In the genomic region with DNA sequence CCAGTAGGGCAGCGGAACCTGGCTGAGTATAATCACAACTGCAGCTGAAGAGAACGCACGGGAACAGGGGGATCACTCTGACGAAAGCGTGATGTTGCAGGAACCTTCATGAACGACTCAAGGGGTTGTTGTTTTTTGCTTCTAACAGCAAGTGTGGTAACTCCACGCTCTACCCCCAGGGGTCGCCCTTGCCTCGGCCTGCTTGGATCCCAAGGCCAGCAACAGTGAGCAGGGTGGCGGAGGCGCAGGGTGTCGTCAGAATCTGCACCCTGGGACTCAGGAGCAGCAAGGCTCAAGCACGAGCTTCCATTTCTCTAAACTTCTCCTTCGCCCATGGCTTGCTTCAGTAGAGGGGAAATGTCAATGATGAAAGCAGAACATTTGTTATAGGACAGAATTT, we compare ENCODE assay signal across 8 mouse cellular contexts. TPM values are rescaled to one million over a fixed set of nuclear protein-coding genes. Genes with fewer than 3 reads are reported as not detected.
DNase-seq lines count a peak whose midpoint lies in the region; ATAC-seq and TF ChIP-seq lines count a peak whose summit lies in the region.

No protein-coding gene starts in this region.

- WGBS in lung, postnatal 0 days: 41% methylated on average over 14 of the region's 14 CpGs

- DNase-seq in CD4-positive, CD25-positive, alpha-beta regulatory T cell, adult 2 months (ENCODE audit: low read depth, low spot score): peak; percentile 91
- peak; percentile 88 for DNase-seq in adrenal gland, adult 2 months
- DNase-seq in embryo, embryonic 10.5 days (ENCODE audit: low spot score): peak; percentile 88
- peak; percentile 88 for DNase-seq in heart, adult 8-10 months (ENCODE audit: low spot score)
- peak; percentile 93 for DNase-seq in kidney, postnatal 4 days
- peak; percentile 86 for DNase-seq in lung, postnatal 0 days (ENCODE audit: low spot score)
- DNase-seq in retina, adult 2 months (ENCODE audit: low read depth, low spot score): peak; percentile 32
- DNase-seq in thymus, postnatal 4 days: peak; percentile 95

- H3K36me3 ChIP-seq in lung, postnatal 0 days (ENCODE audit: insufficient read depth, low read length): peaks cover 20% of the 10 kb centered on the region; the same call in 1 of the 2 replicates

- no peak overlapping the region for H3K27ac ChIP-seq in lung, postnatal 0 days (ENCODE audit: low read length)

- H3K9ac ChIP-seq in lung, postnatal 0 days (replicated peaks; ENCODE audit: low read depth): no peak overlapping the region

- H3K9me3 ChIP-seq in lung, postnatal 0 days (ENCODE audit: low read length): no peaks in the 10 kb centered on the region

- no peak overlapping the region for H3K4me3 ChIP-seq in lung, postnatal 0 days (ENCODE audit: low read depth, low read length)

- peak; percentile 51 for ATAC-seq in lung, postnatal 0 days

- TF ChIP-seq EP300 in lung, postnatal 0 days (IDR thresholded peaks at IDR 0.05): no peak

- peak; percentile 99 for TF ChIP-seq CTCF in lung, postnatal 0 days (IDR thresholded peaks at IDR 0.05)

- peaks cover 5% of the 10 kb centered on the region; the same call in 1 of the 2 replicates for H3K4me1 ChIP-seq in lung, postnatal 0 days (ENCODE audit: insufficient read depth, low read depth, low read length)

- H3K27me3 ChIP-seq in lung, postnatal 0 days (replicated peaks; ENCODE audit: insufficient read depth, low read length): no peaks in the 10 kb centered on the region

- no peak overlapping the region for H3K4me2 ChIP-seq in lung, postnatal 0 days (replicated peaks; ENCODE audit: low read depth, low read length)

RNA-seq across cellular contexts. Expression of gene Selplg, which starts 22.1 kb away (rescaled TPM):
- total RNA-seq in adrenal gland, adult 2 months (2021): 1 to 10 TPM; 5.1 to 6.5 TPM
- polyA plus RNA-seq in adrenal gland, adult 2 months (2012; rRNA removed): 16.3 and 18.0 TPM in 2 replicates
- total RNA-seq in heart, adult 8-10 months (2022): 10 to 100 TPM in 1 of 4 experiments, 1 to 10 TPM in 3; 1.8 to 10.3 (median 2.6) TPM
- 14.6 and 15.1 TPM in 2 replicates for polyA plus RNA-seq in lung, postnatal 0 days (2015; fragmentation: Nextera tagmentation; extraction: Ambion mirVana)

RNA-seq across cellular contexts. Expression of gene Coro1c, which starts 54.1 kb away (rescaled TPM):
- total RNA-seq in adrenal gland, adult 2 months (2021): 10 to 100 TPM; 43.3 to 75.5 TPM
- 29.1 and 31.3 TPM in 2 replicates for polyA plus RNA-seq in adrenal gland, adult 2 months (2012; rRNA removed)
- total RNA-seq in heart, adult 8-10 months (2022): 10 to 100 TPM; 21.9 to 30.3 (median 23.7) TPM
- 102 and 115 TPM in 2 replicates for polyA plus RNA-seq in lung, postnatal 0 days (2015; fragmentation: Nextera tagmentation; extraction: Ambion mirVana)

RNA-seq across cellular contexts. Expression of gene Tmem119, which starts 54.2 kb away (rescaled TPM):
- 10 to 100 TPM; 10.1 to 19.8 TPM for total RNA-seq in adrenal gland, adult 2 months (2021)
- polyA plus RNA-seq in adrenal gland, adult 2 months (2012; rRNA removed): 20.1 and 21.1 TPM in 2 replicates
- total RNA-seq in heart, adult 8-10 months (2022): 1 to 10 TPM; 2.0 to 4.6 (median 2.7) TPM
- 107 and 110 TPM in 2 replicates for polyA plus RNA-seq in lung, postnatal 0 days (2015; fragmentation: Nextera tagmentation; extraction: Ambion mirVana)

Comparison
In these comparisons a context has a peak if more than half of its experiments do, and no peak if none do; other contexts are left out.
1. DNase-seq: peak in every context shown above with its lines; median percentile 95 in thymus, postnatal 4 days; 93 in kidney, postnatal 4 days; 91 in CD4-positive, CD25-positive, alpha-beta regulatory T cell, adult 2 months; 88 in adrenal gland, adult 2 months; 88 in embryo, embryonic 10.5 days; 88 in heart, adult 8-10 months; 86 in lung, postnatal 0 days; 32 in retina, adult 2 months.